Mouse (Mus musculus): ENCODE results near the gene Brs3.

GRCm38 (mm10) chrX:57053993-57054385 lies 11.1 kb downstream of the Brs3 start:
- TF ChIP-seq CTCF (IDR thresholded peaks at IDR 0.05; ENCODE audit: control insufficient read depth, insufficient read depth, low read length) (no peak), POLR2A (IDR thresholded peaks at IDR 0.05; ENCODE audit: borderline replicate concordance, control insufficient read depth, low read depth, low read length) (no peak)
